Mouse (Mus musculus) liver, postnatal 0 days (tissue): ENCODE results near the gene Olfr165. TPM values are rescaled to one million over a fixed set of nuclear protein-coding genes. Genes with fewer than 3 reads are reported as not detected.
"Not testable (repeated sequence)": the region's sequence is repeated elsewhere in the genome, so short reads cannot be mapped to it uniquely, and the experiment has no call there.

Source experiments
- ATAC-seq: fragments of 200-750 bp; cut with Nextera tagmentation; 2 replicates; pipeline ENCODE4 v1.8.0; 2017; ENCODE audit warnings: mild to moderate bottlenecking, moderate library complexity
- DNase-seq: peaks from one replicate; pipeline ENCODE4 v3.0.0-alpha.2; 2016
- H3K27ac ChIP-seq: fragments of 300-500 bp; sonication (generic); 2 replicates; pipeline ENCODE4 v1.5.1; 2014; ENCODE audit warnings: antibody characterized with exemption, moderate library complexity, mild to moderate bottlenecking, low read depth
- H3K27me3 ChIP-seq: fragments of 300-500 bp; sonication (generic); 2 replicates; pipeline ENCODE4 v1.6.1; 2014; ENCODE audit warnings: low read length, control low read depth, mixed read lengths; ENCODE audit not compliant: insufficient read depth
- H3K36me3 ChIP-seq: fragments of 300-500 bp; sonication (generic); replicated peaks from 2 replicates; pipeline ENCODE4 v1.6.1; 2014; ENCODE audit warnings: mild to moderate bottlenecking, control low read depth, low read length, moderate library complexity, mixed read lengths; ENCODE audit not compliant: insufficient read depth
- H3K4me1 ChIP-seq: fragments of 300-500 bp; sonication (generic); 2 replicates; pipeline ENCODE4 v1.6.1; 2014; ENCODE audit warnings: antibody characterized with exemption, mild to moderate bottlenecking, control low read depth; ENCODE audit not compliant: insufficient read depth
- H3K4me2 ChIP-seq: fragments of 300-500 bp; sonication (generic); 2 replicates; pipeline ENCODE4 v1.6.1; 2014; ENCODE audit warnings: low read depth, mild to moderate bottlenecking, low read length, moderate library complexity, mixed read lengths
- H3K4me3 ChIP-seq: fragments of 300-500 bp; sonication (generic); 2 replicates; pipeline ENCODE4 v1.5.1; 2014; ENCODE audit warnings: low read depth, low read length
- H3K9ac ChIP-seq: fragments of 300-500 bp; sonication (generic); replicated peaks from 2 replicates; pipeline ENCODE4 v1.6.1; 2014; ENCODE audit warnings: mild to moderate bottlenecking, moderate library complexity
- H3K9me3 ChIP-seq: fragments of 300-500 bp; sonication (generic); 2 replicates; pipeline ENCODE4 v1.6.1; 2016; ENCODE audit warnings: mild to moderate bottlenecking, control low read depth, low read length, mixed read lengths
- CTCF ChIP-seq: sonication (generic); IDR thresholded peaks from 2 replicates; pipeline ENCODE4 v1.5.1; 2016; ENCODE audit warnings: antibody characterized with exemption, low read depth
- EP300 ChIP-seq: IDR thresholded peaks from 2 replicates; pipeline ENCODE4 v1.6.1; 2016; ENCODE audit warnings: antibody characterized with exemption, low read depth, mild to moderate bottlenecking
- WGBS: fragments of 180-500 bp; shearing (Covaris S2); extraction: QIAGEN DNeasy Blood & Tissue Kit; methylation state at CpG from one replicate; pipeline ENCODE4 v1.1.7; 2014; ENCODE audit not compliant: insufficient replicate concordance; 5-methylcytosine and 5-hydroxymethylcytosine counted together
- polyA plus RNA-seq: library from polyadenylated mRNA; unstranded; fragments of >200 nt; fragmentation: Nextera tagmentation; extraction: Ambion mirVana; gene quantifications from 2 replicates; pipeline ENCODE4 v1.2.1, GENCODE M21; 2015

Olfr165 gene
- not detected in 2 replicates for polyA plus RNA-seq

DNA sequence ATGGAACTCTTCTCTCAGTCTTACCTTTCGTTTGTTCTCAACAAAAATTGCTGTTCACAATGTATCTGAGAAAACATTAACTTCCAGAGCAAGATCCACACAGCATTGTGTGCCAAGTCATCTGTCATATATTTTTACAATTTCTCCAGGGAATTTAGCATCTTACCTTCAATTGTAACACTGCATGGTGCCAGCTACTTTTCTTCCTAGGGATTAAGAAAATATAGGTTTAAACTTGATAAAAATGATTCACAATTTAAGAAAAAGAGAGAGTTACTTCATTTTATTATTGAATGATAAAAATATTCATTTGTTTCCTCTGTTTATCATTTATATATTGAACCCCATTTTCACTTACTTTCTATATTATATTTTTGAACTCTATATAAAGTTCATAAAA, at the start of gene Olfr165:
Gene Olfr165 (minus strand): TSS at position 101 of the 400 bp plus-strand sequence.
- DNase-seq (no peak), ATAC-seq (no peak)
- 38% methylated on average over 1 of the region's 1 CpGs for WGBS
- H3K9me3 ChIP-seq, result no peaks in the 10 kb centered on the region
- H3K4me2 ChIP-seq, result no peak within 1 kb of the TSS
- H3K9ac ChIP-seq, result no peak within 1 kb of the TSS
- H3K4me1 ChIP-seq, result no peaks in the 10 kb centered on the region
- TF ChIP-seq EP300 (no peak), CTCF (no peak)
- no peak within 1 kb of the TSS for H3K27ac ChIP-seq
- no peaks in the 10 kb centered on the region for H3K27me3 ChIP-seq
- no peaks in the 10 kb centered on the region for H3K36me3 ChIP-seq
- no peak within 1 kb of the TSS for H3K4me3 ChIP-seq

GRCm38 (mm10) chr16:19464365-19464764, 41.4 kb upstream of the Olfr165 start:
- Histone ChIP-seq H3K4me2 (no peak overlapping the region), H3K9me3 (no peaks in the 10 kb centered on the region), H3K27ac (no peak overlapping the region), H3K4me1 (no peaks in the 10 kb centered on the region), H3K36me3 (no peaks in the 10 kb centered on the region), H3K4me3 (no peak overlapping the region), H3K9ac (no peak overlapping the region), H3K27me3 (no peaks in the 10 kb centered on the region)
- WGBS, result 67% methylated on average over 1 of the region's 1 CpGs
- TF ChIP-seq CTCF (no peak), EP300 (no peak)
- DNase-seq (no peak), ATAC-seq (no peak)

- not testable (repeated sequence) for H3K4me2 ChIP-seq, H3K4me3 ChIP-seq, H3K9me3 ChIP-seq, H3K4me1 ChIP-seq, H3K9ac ChIP-seq, ATAC-seq, DNase-seq, H3K27me3 ChIP-seq, H3K36me3 ChIP-seq, H3K27ac ChIP-seq
- WGBS, result 67% methylated on average over 4 of the region's 4 CpGs
Observed at GRCm38 (mm10) chr16:19458741-19459140, 35.8 kb upstream of the Olfr165 start.

GRCm38 (mm10) chr16:19387984-19388383, 35.0 kb downstream of the Olfr165 start:
- TF ChIP-seq EP300 (no peak), CTCF (no peak)
- no peaks in the 10 kb centered on the region for H3K9me3 ChIP-seq
- H3K27ac ChIP-seq, result no peak overlapping the region
- H3K4me2 ChIP-seq, result no peak overlapping the region
- no peak for DNase-seq
- no peaks in the 10 kb centered on the region for H3K27me3 ChIP-seq
- no peak overlapping the region for H3K9ac ChIP-seq
- H3K4me1 ChIP-seq, result no peaks in the 10 kb centered on the region
- WGBS, result 54% methylated on average over 3 of the region's 3 CpGs
- H3K4me3 ChIP-seq, result no peak overlapping the region
- no peak for ATAC-seq
- no peaks in the 10 kb centered on the region for H3K36me3 ChIP-seq

Other genes starting within 250 kb of the Olfr165 start
- 0.07 TPM in 1 of 2 replicates, not detected in the other for gene Olfr164, start 109.1 kb downstream of the Olfr165 start, polyA plus RNA-seq
- not detected in 2 replicates for gene Olfr166, start 60.6 kb upstream of the Olfr165 start, polyA plus RNA-seq
- not detected in 2 replicates for gene Olfr167, start 99.1 kb upstream of the Olfr165 start, polyA plus RNA-seq
- gene Olfr168, start 112.4 kb upstream of the Olfr165 start, polyA plus RNA-seq, result not detected in 2 replicates
- not detected in 2 replicates for gene Olfr169, start 148.7 kb upstream of the Olfr165 start, polyA plus RNA-seq
- not detected in 2 replicates for gene Olfr170, start 188.7 kb upstream of the Olfr165 start, polyA plus RNA-seq
- gene Olfr171, start 206.8 kb upstream of the Olfr165 start, polyA plus RNA-seq, result not detected in 2 replicates